Mouse (Mus musculus) brain, embryonic 14.5 days (tissue): ENCODE measurements at regions not wholly inside any gene's neighbourhood (a gene's known extent, or its start where the extent isn't known, plus 50 kb on each side); places are given as distances from the start of the nearest gene placed in this dataset.

Experiments
- CTCF ChIP-seq: fragments of 200-500 bp; IDR thresholded peaks from 2 replicates; pipeline ENCODE4 v1.5.1; 2012; ENCODE audit warnings: inconsistent platforms, mild to moderate bottlenecking, moderate library complexity, borderline replicate concordance; ENCODE audit not compliant: insufficient read depth, insufficient read length; ENCODE audit errors: extremely low read depth
- POLR2A ChIP-seq: fragments of 200-500 bp; IDR thresholded peaks from 2 replicates; pipeline ENCODE4 v1.6.1; 2012; ENCODE audit warnings: mild to moderate bottlenecking, inconsistent platforms, borderline replicate concordance; ENCODE audit not compliant: poor library complexity, insufficient read depth, insufficient read length, severe bottlenecking; ENCODE audit errors: extremely low read depth

- TF ChIP-seq CTCF (no peak), POLR2A (no peak)
Measured at GRCm38 (mm10) chr6:51175616-51176590, 256.6 kb upstream of the Nfe2l3 start.
